Mouse (Mus musculus): ENCODE measurements around the gene Xpo5. TPM values are rescaled to one million over a fixed set of nuclear protein-coding genes. Genes with fewer than 3 reads are reported as not detected.

Xpo5 gene
- total RNA-seq, 2 experiments from 2014 or later = 42.1 to 43.3 TPM

GRCm38 (mm10) chr17:46277586-46277985 lies 75.0 kb downstream of the Xpo5 start:
- H3K27ac ChIP-seq = peak overlapping the region; percentile 28; the same call in 1 of the 2 replicates
- no peak overlapping the region for H3K4me3 ChIP-seq
- DNase-seq (ENCODE audit: extremely low spot score in 1 of 2, low spot score in 2 of 2) = no peak
- intact Hi-C loops (cut with DNase I) = no loop called here
- TF ChIP-seq CTCF (IDR thresholded peaks at IDR 0.05) = no peak

- Histone ChIP-seq H3K4me3 (no peak overlapping the region), H3K27ac (peak overlapping the region; percentile 68)
- TF ChIP-seq CTCF (IDR thresholded peaks at IDR 0.05) = no peak
- DNase-seq (ENCODE audit: extremely low spot score in 1 of 2, low spot score in 2 of 2) = no peak
- intact Hi-C loops (cut with DNase I) = no loop called here
These were observed 75.6 kb downstream of the Xpo5 start for GRCm38 (mm10) chr17:46278011-46278765.

DNA sequence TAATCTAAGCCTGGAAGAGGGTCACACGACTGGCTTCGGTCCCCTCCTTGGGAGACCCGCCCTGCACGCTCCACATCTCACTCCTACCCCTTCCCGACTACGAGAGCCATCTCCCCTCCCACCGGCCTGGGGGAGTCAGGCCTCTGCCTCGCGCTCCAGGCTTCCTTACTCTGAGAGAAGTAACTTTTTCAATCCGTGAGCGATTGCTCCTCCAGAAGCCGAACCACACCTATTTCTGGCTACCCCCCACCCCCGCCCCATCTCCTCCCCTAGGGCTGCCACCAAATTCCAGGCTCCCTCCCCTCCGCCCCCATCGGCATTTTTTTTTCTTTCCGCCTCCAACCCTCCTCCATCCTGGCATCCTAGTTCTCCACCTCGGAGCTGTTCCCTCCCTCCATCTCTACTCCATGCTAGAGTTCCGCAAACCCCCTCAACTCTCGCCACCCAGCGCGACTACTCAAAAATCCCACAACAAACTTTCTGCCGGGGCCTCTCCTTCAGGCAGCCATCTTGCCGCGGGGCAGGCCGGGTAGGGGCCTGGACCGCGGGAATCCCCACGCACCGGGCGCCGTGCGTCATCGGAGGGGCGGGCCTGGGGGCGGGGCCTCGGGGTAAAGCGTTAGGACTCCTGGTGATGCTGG lies 80.0 kb downstream of the Xpo5 start, which contains the start of gene Tjap1:
Gene Tjap1 (minus strand): TSS at position 544 of the 641 bp plus-strand sequence.
- Histone ChIP-seq H3K4me3 (peak within 1 kb of the TSS; percentile 72), H3K27ac (peak within 1 kb of the TSS; percentile 66)
- DNase-seq (ENCODE audit: extremely low spot score in 1 of 2, low spot score in 2 of 2) = peak; percentile 82 to 86
- intact Hi-C loops (cut with DNase I) = loop anchor here (2.0 kb wide), 1 partner anchor 14 kb away; the partner anchor contains the start of gene Dlk2
- no peak for TF ChIP-seq CTCF (IDR thresholded peaks at IDR 0.05)

DNA sequence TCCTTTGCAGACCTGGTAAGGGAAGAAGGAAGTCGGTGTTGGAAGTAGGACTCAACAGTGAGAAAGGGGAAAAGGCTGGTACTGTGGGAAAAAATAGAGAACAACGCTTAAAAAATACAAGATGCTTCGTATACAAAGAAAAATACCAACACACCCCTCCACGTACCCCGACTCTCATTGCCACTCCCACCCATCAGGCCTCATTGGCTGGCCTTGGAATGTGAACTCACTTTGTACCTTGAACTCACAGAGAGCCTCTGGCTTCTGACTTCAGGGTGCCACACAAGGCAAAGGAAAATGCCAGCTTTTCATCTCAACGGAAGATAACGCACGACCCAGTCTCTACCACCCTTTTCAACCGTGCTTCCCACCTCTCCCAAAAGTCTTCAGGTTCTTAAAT lies 80.6 kb downstream of the Xpo5 start:
- H3K27ac ChIP-seq = peak overlapping the region; percentile 3; the same call in 1 of the 2 replicates
- TF ChIP-seq CTCF (IDR thresholded peaks at IDR 0.05) = no peak
- no peak for DNase-seq (ENCODE audit: extremely low spot score in 1 of 2, low spot score in 2 of 2)
- intact Hi-C loops (cut with DNase I) = loop anchor here (2.0 kb wide), 1 partner anchor 14 kb away; the partner anchor contains the start of gene Dlk2
- peak overlapping the region; percentile 72 for H3K4me3 ChIP-seq

- H3K27ac ChIP-seq = no peak overlapping the region
- H3K4me3 ChIP-seq = no peak overlapping the region
- TF ChIP-seq CTCF (IDR thresholded peaks at IDR 0.05) = no peak
- intact Hi-C loops (cut with DNase I) = loop anchor here (2.0 kb wide), 1 partner anchor 13 kb away; the partner anchor contains the start of gene Dlk2
- DNase-seq (ENCODE audit: extremely low spot score in 1 of 2, low spot score in 2 of 2) = no peak
These were observed 81.3 kb downstream of the Xpo5 start for GRCm38 (mm10) chr17:46283911-46284310.

GRCm38 (mm10) chr17:46284653-46285052 lies 82.1 kb downstream of the Xpo5 start:
- TF ChIP-seq CTCF (IDR thresholded peaks at IDR 0.05) = no peak
- no peak for DNase-seq (ENCODE audit: extremely low spot score in 1 of 2, low spot score in 2 of 2)
- Histone ChIP-seq H3K27ac (no peak overlapping the region), H3K4me3 (no peak overlapping the region)
- intact Hi-C loops (cut with DNase I) = no loop called here

DNA sequence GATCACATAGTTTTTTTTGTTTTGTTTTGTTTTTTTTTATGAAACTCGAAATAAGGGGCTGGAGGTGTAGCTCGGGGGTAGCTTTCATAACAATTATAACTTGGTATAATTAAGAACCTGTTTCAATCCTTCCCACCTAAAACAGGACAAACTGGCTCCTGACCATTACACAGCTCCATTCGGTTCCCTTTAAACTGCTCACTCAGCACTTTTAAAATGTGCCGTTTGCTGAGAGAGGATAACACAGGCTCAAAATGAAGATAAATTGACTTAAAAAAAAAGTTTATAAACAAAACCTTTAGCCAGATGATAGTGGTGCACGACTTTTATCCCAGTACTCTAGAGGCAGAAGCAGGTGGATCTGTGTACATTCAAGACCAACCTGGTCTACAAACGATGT lies 82.8 kb downstream of the Xpo5 start:
- TF ChIP-seq CTCF (IDR thresholded peaks at IDR 0.05) = no peak
- Histone ChIP-seq H3K4me3 (no peak overlapping the region), H3K27ac (no peak overlapping the region)
- no peak for DNase-seq (ENCODE audit: extremely low spot score in 1 of 2, low spot score in 2 of 2)
- intact Hi-C loops (cut with DNase I) = no loop called here

GRCm38 (mm10) chr17:46287678-46288095 lies 85.1 kb downstream of the Xpo5 start:
- intact Hi-C loops (cut with DNase I) = no loop called here
- Histone ChIP-seq H3K27ac (no peak overlapping the region), H3K4me3 (no peak overlapping the region)
- TF ChIP-seq CTCF (IDR thresholded peaks at IDR 0.05) = no peak
- DNase-seq (ENCODE audit: extremely low spot score in 1 of 2, low spot score in 2 of 2) = no peak

Small RNA genes lying within 50 kb of the gene (microRNA-seq; reads per million reads assigned to microRNA genes)
- 0 reads per million in 2 experiments for gene Mir693

Other genes with a start within 250 kb of the Xpo5 start
- gene Vegfa, start 170.4 kb upstream of the Xpo5 start, total RNA-seq (2021) = 10 to 100 TPM; 88.2 to 90.7 TPM
- 10 to 100 TPM; 79.3 to 84.5 TPM for gene Mrps18a, start 91.8 kb upstream of the Xpo5 start, total RNA-seq (2021)
- gene Rsph9, start 58.6 kb upstream of the Xpo5 start, total RNA-seq (2021) = 10 to 100 TPM; 21.7 to 22.0 TPM
- 10 to 100 TPM; 11.6 to 15.7 TPM for gene Mad2l1bp, start 49.2 kb upstream of the Xpo5 start, total RNA-seq (2021)
- gene Gtpbp2, start 41.8 kb upstream of the Xpo5 start, total RNA-seq (2021) = 100 to 1,000 TPM; 134 to 140 TPM
- gene Polh, start 137 bp upstream of the Xpo5 start, total RNA-seq (2021) = 1 to 10 TPM; 6.3 to 6.7 TPM
- 10 to 100 TPM; 38.1 to 40.4 TPM for gene Polr1c, start 45.3 kb downstream of the Xpo5 start, total RNA-seq (2021)
- gene Yipf3, start 45.3 kb downstream of the Xpo5 start, total RNA-seq (2021) = 10 to 100 TPM; 85.5 to 87.6 TPM
- gene Lrrc73, start 50.7 kb downstream of the Xpo5 start, total RNA-seq (2021) = 10 to 100 TPM; 63.4 to 63.7 TPM
- gene Tjap1, start 80.2 kb downstream of the Xpo5 start, total RNA-seq (2021) = 10 to 100 TPM; 38.4 to 60.3 TPM
- 10 to 100 TPM; 66.1 to 82.1 TPM for gene Dlk2, start 94.6 kb downstream of the Xpo5 start, total RNA-seq (2021)
- 10 to 100 TPM; 10.0 to 11.5 TPM for gene Abcc10, start 125.6 kb downstream of the Xpo5 start, total RNA-seq (2021)
- 10 to 100 TPM; 56.7 to 69.5 TPM for gene Zfp318, start 180.9 kb downstream of the Xpo5 start, total RNA-seq (2021)
- gene Crip3, start 226.1 kb downstream of the Xpo5 start, total RNA-seq (2021) = 1 to 10 TPM; 5.2 to 5.8 TPM
- gene Slc22a7, start 235.7 kb downstream of the Xpo5 start, total RNA-seq (2021) = under 1 TPM; 0.25 to 0.75 TPM

All from left cerebral cortex, adult 2 months (tissue).